Mouse (Mus musculus) bone marrow macrophage, adult 2 months (primary cell): ENCODE measurements at regions not wholly inside any gene's neighbourhood (a gene's known extent, or its start where the extent isn't known, plus 50 kb on each side); places are given as distances from the start of the nearest gene placed in this dataset.

ENCODE experiments used
- CTCF ChIP-seq: IDR thresholded peaks from 2 replicates; pipeline ENCODE4 v1.5.1; 2012; ENCODE audit warnings: low read depth, mild to moderate bottlenecking, low read length, moderate library complexity
- POLR2A ChIP-seq: IDR thresholded peaks from 2 replicates; pipeline ENCODE4 v1.6.1; 2012; ENCODE audit warnings: mild to moderate bottlenecking, low read depth, low read length, borderline replicate concordance

DNA sequence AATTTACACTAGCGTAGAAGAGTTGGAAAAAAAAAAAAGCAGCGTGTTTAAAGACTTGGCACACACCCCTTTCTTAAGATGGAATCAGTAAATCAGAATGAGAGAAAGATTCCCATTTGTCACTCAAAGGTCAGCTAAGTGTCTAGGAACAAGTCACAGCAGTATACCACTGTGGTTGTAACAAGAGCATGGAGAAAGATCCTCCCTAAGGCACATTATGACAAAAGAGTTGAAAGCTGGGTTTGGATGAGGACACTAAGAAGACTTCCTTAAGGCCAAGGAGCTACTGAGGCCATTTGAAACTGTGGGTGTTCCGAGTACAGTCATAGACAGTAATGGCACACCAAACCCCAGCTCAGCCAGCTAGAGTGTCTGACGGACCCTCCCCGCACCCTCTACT is 167.2 kb downstream of the Btg1 start:
- TF ChIP-seq CTCF (no peak), POLR2A (no peak)
